Mouse (Mus musculus) G1E (cell line): ENCODE measurements at regions not wholly inside any gene's neighbourhood (a gene's known extent, or its start where the extent isn't known, plus 50 kb on each side); places are given as distances from the start of the nearest gene placed in this dataset.

Source experiments
- ATAC-seq: 2 replicates; pipeline ENCODE4 v1.8.0; 2016; ENCODE audit warnings: mild to moderate bottlenecking; ENCODE audit not compliant: insufficient number of reproducible peaks, poor library complexity, low FRiP score, severe bottlenecking; ENCODE audit errors: extremely low read depth
- DNase-seq: peaks from one replicate; pipeline ENCODE4 v3.0.0; 2012; ENCODE audit warnings: low spot score
- H3K27me3 ChIP-seq: 2 replicates; pipeline ENCODE4 v1.6.1; 2012; ENCODE audit warnings: mild to moderate bottlenecking, low read length, inconsistent platforms; ENCODE audit not compliant: insufficient read depth
- H3K36me3 ChIP-seq: replicated peaks from 2 replicates; pipeline ENCODE3; 2012; ENCODE audit warnings: mild to moderate bottlenecking, inconsistent platforms
- H3K4me1 ChIP-seq: 2 replicates; pipeline ENCODE4 v1.6.1; 2012; ENCODE audit warnings: low read depth, low read length, inconsistent platforms, mixed read lengths; ENCODE audit not compliant: insufficient read depth
- H3K4me3 ChIP-seq: 2 replicates; pipeline ENCODE4 v1.5.1; 2012; ENCODE audit warnings: low read depth, mild to moderate bottlenecking, inconsistent platforms, low read length, moderate library complexity, mixed read lengths
- H3K9me3 ChIP-seq: replicated peaks from 2 replicates; pipeline ENCODE4 v1.6.1; 2012; ENCODE audit warnings: inconsistent platforms
- CTCF ChIP-seq: IDR thresholded peaks from 2 replicates; pipeline ENCODE4 v1.5.1; 2012; ENCODE audit warnings: low read depth, low read length, inconsistent platforms, mixed read lengths
- GATA1 ChIP-seq: IDR thresholded peaks from 2 replicates; pipeline ENCODE4 v1.6.1; 2012; ENCODE audit warnings: borderline replicate concordance, low read length, inconsistent platforms, mixed read lengths
- GATA2 ChIP-seq: IDR thresholded peaks from 2 replicates; pipeline ENCODE4 v1.6.1; 2012; ENCODE audit warnings: low read depth, low read length, inconsistent platforms, borderline replicate concordance
- POLR2AphosphoS5 ChIP-seq: IDR thresholded peaks from 2 replicates; pipeline ENCODE4 v1.6.1; 2012; ENCODE audit warnings: low read depth, low read length, inconsistent platforms; ENCODE audit not compliant: insufficient replicate concordance
- TAL1 ChIP-seq: conservative IDR thresholded peaks from 2 replicates; pipeline ENCODE4 v1.6.1; 2012; ENCODE audit warnings: low read depth, low read length, inconsistent platforms, mixed read lengths

DNA sequence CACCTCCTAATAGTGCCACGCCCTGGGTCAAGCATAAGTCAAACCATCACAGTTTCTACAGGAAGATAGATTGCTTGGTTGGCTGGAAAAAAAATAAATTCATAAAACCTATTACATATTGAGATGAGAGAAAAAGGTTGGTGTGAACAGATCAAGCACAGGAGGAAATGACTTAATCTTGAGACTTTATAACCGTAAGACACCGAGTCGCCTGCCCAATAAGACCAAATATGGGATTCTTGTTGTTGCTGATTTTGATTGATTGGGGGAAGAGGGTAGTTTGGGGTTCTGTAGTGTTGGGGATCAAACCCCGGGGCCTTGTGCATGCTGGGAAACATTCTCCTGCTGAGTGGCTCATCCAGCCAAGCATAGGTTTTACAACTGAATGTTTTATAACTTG lies 122.9 kb downstream of the Sp3 start:
- no peaks in the 10 kb centered on the region for H3K9me3 ChIP-seq
- no peaks in the 10 kb centered on the region for H3K36me3 ChIP-seq
- H3K4me3 ChIP-seq, result no peak overlapping the region
- DNase-seq (no peak), ATAC-seq (no peak)
- H3K4me1 ChIP-seq, result peaks cover 45% of the 10 kb centered on the region
- no peak for TF ChIP-seq GATA1
- no peak for TF ChIP-seq GATA2
- TF ChIP-seq CTCF, result no peak
- no peak for TF ChIP-seq POLR2AphosphoS5
- TF ChIP-seq TAL1, result no peak
- H3K27me3 ChIP-seq, result no peaks in the 10 kb centered on the region; the same call in 1 of the 2 replicates

DNA sequence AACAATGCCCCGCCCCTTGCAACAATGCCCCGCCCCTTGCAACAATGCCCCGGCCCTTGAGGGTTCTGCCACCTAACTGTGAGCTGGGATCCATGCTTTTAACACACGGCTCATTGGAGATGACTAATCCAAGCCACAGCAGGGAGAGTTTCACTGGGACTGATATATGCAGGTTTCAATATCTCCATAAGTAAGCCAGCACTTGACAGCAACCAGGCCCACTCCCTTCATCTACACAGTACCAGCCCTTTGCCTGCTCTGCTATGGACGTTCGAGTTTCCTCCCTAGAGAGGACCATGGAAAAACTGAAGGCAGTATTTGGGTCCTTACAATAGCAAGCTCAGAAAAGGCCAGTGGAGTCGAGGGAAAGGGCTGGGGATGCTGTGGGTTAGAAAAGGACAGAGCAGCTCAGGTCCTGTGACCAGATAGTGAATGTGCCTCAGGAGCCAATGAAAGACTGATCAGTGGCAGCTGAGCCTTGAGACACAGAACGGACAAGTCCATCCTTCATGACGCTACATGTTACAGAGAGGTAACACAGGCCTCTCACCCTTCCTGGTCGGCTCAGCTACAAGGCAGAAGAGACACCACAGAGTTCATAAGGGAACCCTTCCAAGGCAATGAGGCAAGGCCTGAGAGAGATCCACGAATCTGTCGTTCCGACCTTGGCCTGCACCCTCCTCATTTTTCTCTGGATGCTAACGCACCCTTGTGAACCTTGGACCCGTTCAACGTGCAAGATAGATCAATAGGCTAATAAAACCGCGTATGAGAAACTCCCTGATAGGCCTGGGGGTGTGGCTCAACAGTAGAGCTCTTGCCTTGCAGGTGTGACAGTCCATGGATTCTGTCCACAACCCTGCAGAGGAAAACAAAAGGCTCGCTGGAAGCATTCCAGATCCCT lies 114.5 kb downstream of the Sp3 start:
- DNase-seq, result no peak
- no peak overlapping the region for H3K4me3 ChIP-seq
- peaks cover 22% of the 10 kb centered on the region for H3K27me3 ChIP-seq
- H3K9me3 ChIP-seq, result 0 out of 2 replicates have a peak, but pooled peaks cover 3% of the 10 kb centered on the region
- H3K4me1 ChIP-seq, result peaks cover 7% of the 10 kb centered on the region; the same call in 1 of the 2 replicates
- ATAC-seq, result no peak
- TF ChIP-seq TAL1 (no peak), POLR2AphosphoS5 (no peak), CTCF (no peak), GATA2 (no peak), GATA1 (no peak)
- H3K36me3 ChIP-seq, result no peaks in the 10 kb centered on the region

DNA sequence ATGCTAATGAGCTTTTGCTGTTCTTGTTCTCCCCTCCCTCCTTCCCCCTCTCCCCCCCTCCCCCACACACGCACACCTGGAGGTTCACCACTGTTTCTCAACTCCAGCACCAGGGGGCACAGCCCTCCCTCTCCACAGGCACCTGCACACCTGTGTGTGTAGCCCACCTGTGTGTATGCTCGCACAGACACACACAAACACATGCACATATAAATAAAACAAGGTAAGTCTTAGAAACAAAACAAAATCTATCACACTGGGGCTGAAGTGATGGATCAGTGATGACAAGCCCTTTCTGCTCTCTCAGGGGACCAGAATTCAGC lies 113.9 kb downstream of the Sp3 start:
- TF ChIP-seq GATA1, result no peak
- no peak for TF ChIP-seq GATA2
- TF ChIP-seq TAL1, result no peak
- no peak for TF ChIP-seq POLR2AphosphoS5
- TF ChIP-seq CTCF, result no peak
- H3K36me3 ChIP-seq, result no peaks in the 10 kb centered on the region
- H3K4me3 ChIP-seq, result no peak overlapping the region
- ATAC-seq (no peak), DNase-seq (no peak)
- H3K9me3 ChIP-seq, result 0 out of 2 replicates have a peak, but pooled peaks cover 3% of the 10 kb centered on the region
- H3K27me3 ChIP-seq, result peaks cover 24% of the 10 kb centered on the region
- H3K4me1 ChIP-seq, result peaks cover 7% of the 10 kb centered on the region; the same call in 1 of the 2 replicates

DNA sequence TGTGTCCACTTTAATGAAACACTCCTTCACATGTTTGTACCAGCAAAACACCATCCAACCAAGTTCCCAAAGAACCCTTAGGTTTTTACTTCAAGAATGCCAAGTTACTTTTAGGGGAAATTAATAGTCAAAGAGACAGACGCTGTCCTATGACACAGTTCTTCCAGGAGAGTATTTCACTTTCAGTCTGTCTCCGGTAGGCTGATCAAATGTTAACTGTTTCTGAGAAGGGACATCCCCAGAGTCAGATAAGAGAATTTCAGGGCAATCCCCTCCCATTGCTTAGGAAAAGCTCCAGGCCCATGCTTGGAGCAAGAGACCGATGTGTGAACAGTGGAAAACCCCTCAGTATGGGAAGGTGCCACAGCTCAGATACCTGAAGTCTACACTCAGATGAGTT lies 112.1 kb downstream of the Sp3 start:
- DNase-seq (no peak), ATAC-seq (no peak)
- peaks cover 7% of the 10 kb centered on the region; the same call in 1 of the 2 replicates for H3K4me1 ChIP-seq
- H3K27me3 ChIP-seq, result peaks cover 33% of the 10 kb centered on the region
- H3K36me3 ChIP-seq, result no peaks in the 10 kb centered on the region
- TF ChIP-seq POLR2AphosphoS5 (no peak), TAL1 (no peak)
- H3K9me3 ChIP-seq, result 0 out of 2 replicates have a peak, but pooled peaks cover 3% of the 10 kb centered on the region
- no peak overlapping the region for H3K4me3 ChIP-seq

DNA sequence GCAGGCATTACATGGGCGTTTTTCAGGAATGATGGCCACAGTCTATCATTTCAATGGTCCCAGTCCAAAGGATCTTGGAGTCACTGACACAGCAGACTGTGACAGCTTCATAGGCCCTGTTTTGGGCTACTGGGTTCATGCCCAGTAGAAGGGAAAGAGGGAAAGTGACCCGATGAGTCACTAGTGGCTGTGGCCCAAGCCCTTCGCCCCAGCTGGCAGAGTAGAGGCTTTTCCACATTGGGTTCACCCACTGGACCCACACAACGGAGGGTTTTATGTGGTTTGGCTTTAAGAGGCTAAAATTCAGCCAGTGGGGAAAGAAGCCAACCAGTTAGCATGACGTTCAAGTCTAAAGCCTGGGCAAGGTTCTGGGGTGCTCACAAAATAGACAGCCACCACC lies 108.4 kb downstream of the Sp3 start:
- TF ChIP-seq GATA2 (no peak), TAL1 (no peak), GATA1 (no peak), POLR2AphosphoS5 (no peak)
- no peaks in the 10 kb centered on the region for H3K4me1 ChIP-seq
- peaks cover 61% of the 10 kb centered on the region for H3K27me3 ChIP-seq
- no peak overlapping the region for H3K4me3 ChIP-seq
- H3K36me3 ChIP-seq, result no peaks in the 10 kb centered on the region
- 0 out of 2 replicates have a peak, but pooled peaks cover 3% of the 10 kb centered on the region for H3K9me3 ChIP-seq
- DNase-seq (no peak), ATAC-seq (no peak)

DNA sequence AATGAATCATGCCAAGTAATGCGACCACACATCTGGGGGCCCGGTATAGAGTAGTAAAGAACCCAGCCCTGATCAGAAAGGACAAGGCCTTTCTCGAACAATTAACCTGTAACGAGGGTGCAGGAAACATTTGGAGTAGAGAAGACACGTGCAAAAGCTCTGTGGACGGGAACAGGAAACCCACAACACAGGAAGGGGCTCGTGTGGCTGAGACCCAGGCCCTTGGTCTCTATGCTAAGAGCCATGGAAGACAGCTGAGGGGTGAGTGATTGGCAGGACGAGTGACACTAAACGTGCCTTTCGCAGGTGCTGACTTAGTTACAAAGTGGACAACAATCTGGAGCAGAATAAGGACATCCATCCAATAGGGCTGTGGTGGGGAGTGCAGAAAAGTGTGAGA lies 106.3 kb downstream of the Sp3 start:
- DNase-seq (no peak), ATAC-seq (no peak)
- Histone ChIP-seq H3K27me3 (peaks cover 47% of the 10 kb centered on the region), H3K4me1 (no peaks in the 10 kb centered on the region), H3K4me3 (no peak overlapping the region), H3K36me3 (no peaks in the 10 kb centered on the region), H3K9me3 (no peaks in the 10 kb centered on the region)
- TF ChIP-seq TAL1, result no peak
- no peak for TF ChIP-seq CTCF
- no peak for TF ChIP-seq POLR2AphosphoS5
- TF ChIP-seq GATA2, result no peak
- TF ChIP-seq GATA1, result no peak
